Mouse (Mus musculus) CH12.LX (cell line): ENCODE results near the gene Wdr37. TPM values are rescaled to one million over a fixed set of nuclear protein-coding genes. Genes with fewer than 3 reads are reported as not detected.

Experiments
- DNase-seq: peaks from one replicate; pipeline ENCODE4 v3.0.0-alpha.2; 2013; ENCODE audit errors: extremely low read depth
- H3K27ac ChIP-seq: 2 replicates; pipeline ENCODE4 v1.5.1; 2012; ENCODE audit warnings: low read depth, mild to moderate bottlenecking, control low read depth, moderate library complexity; ENCODE audit not compliant: insufficient read depth
- H3K27me3 ChIP-seq: replicated peaks from 2 replicates; pipeline ENCODE3; 2012; ENCODE audit warnings: inconsistent platforms
- H3K36me3 ChIP-seq, 2 experiments: replicated peaks in 1 of 2; 2 replicates each; pipeline versions ENCODE3 to v1.6.1; 2012; ENCODE audit warnings: inconsistent platforms in 1 of 2, low read length in 1 of 2, mild to moderate bottlenecking in 1 of 2, mixed read lengths in 1 of 2, moderate library complexity in 1 of 2; ENCODE audit not compliant: control insufficient read depth in 1 of 2, insufficient read depth in 1 of 2
- H3K4me1 ChIP-seq, 2 experiments: 2 replicates each; pipeline ENCODE4 v1.6.1; 2012; ENCODE audit warnings: inconsistent platforms in 1 of 2, moderate library complexity in 1 of 2; ENCODE audit not compliant: insufficient read depth in 2 of 2, control insufficient read depth in 1 of 2
- H3K4me2 ChIP-seq: 2 replicates; pipeline ENCODE4 v1.6.1; 2012; ENCODE audit warnings: low read depth, mild to moderate bottlenecking, control low read depth; ENCODE audit not compliant: poor library complexity, insufficient read depth, severe bottlenecking
- H3K4me3 ChIP-seq, 3 experiments: fragments of 150-350 bp in 1 of 3; sonication (generic) in 1 of 3; replicated peaks in 1 of 3; 2 replicates each; pipeline versions ENCODE3 to v1.5.1; 2011 to 2012; ENCODE audit warnings: low read depth in 2 of 3, low read length in 2 of 3, mild to moderate bottlenecking in 2 of 3, moderate library complexity in 2 of 3, control low read depth in 1 of 3, improper control_type of control experiment in 1 of 3, inconsistent platforms in 1 of 3, mixed read lengths in 1 of 3; ENCODE audit not compliant: poor library complexity in 1 of 3
- H3K79me2 ChIP-seq: replicated peaks from 2 replicates; pipeline ENCODE4 v1.6.1; 2012; ENCODE audit warnings: mild to moderate bottlenecking, moderate library complexity; ENCODE audit not compliant: control insufficient read depth, poor library complexity, insufficient read depth, severe bottlenecking; ENCODE audit errors: extremely low read depth
- H3K9ac ChIP-seq: 2 replicates; pipeline ENCODE4 v1.6.1; 2012; ENCODE audit warnings: low read depth, mild to moderate bottlenecking, control low read depth, moderate library complexity; ENCODE audit not compliant: insufficient read depth
- H3K9me3 ChIP-seq: replicated peaks from 2 replicates; pipeline ENCODE3; 2012; ENCODE audit warnings: low read length, inconsistent platforms, mixed read lengths
- CHD1 ChIP-seq: IDR thresholded peaks from 2 replicates; pipeline ENCODE4 v1.6.1; 2012; ENCODE audit warnings: low read depth, low read length, improper control_type of control experiment, inconsistent platforms
- CHD2 ChIP-seq: IDR thresholded peaks from 2 replicates; pipeline ENCODE4 v1.6.1; 2011; ENCODE audit warnings: low read length, improper control_type of control experiment
- E2F4 ChIP-seq: IDR thresholded peaks from 2 replicates; pipeline ENCODE4 v1.6.1; 2011; ENCODE audit warnings: low read depth, low read length, improper control_type of control experiment; ENCODE audit not compliant: insufficient replicate concordance
- HCFC1 ChIP-seq: IDR thresholded peaks from 2 replicates; pipeline ENCODE4 v1.6.1; 2012; ENCODE audit warnings: low read depth, mild to moderate bottlenecking, inconsistent platforms, low read length, improper control_type of control experiment
- JUN ChIP-seq: IDR thresholded peaks from 2 replicates; pipeline ENCODE4 v1.6.1; 2011; ENCODE audit warnings: low read depth, mild to moderate bottlenecking, low read length, improper control_type of control experiment, moderate library complexity; ENCODE audit not compliant: insufficient read depth
- MAZ ChIP-seq: IDR thresholded peaks from 2 replicates; pipeline ENCODE4 v1.6.1; 2012; ENCODE audit warnings: low read depth, mild to moderate bottlenecking, inconsistent platforms, low read length, improper control_type of control experiment, moderate library complexity
- MEF2A ChIP-seq: IDR thresholded peaks from 2 replicates; pipeline ENCODE4 v1.6.1; 2014; ENCODE audit warnings: low read depth, mild to moderate bottlenecking, inconsistent platforms, low read length, improper control_type of control experiment, borderline replicate concordance
- MYC ChIP-seq: IDR thresholded peaks from 2 replicates; pipeline ENCODE4 v1.6.1; 2011; ENCODE audit warnings: low read depth, mild to moderate bottlenecking, improper control_type of control experiment, low read length
- NELFE ChIP-seq: IDR thresholded peaks from 2 replicates; pipeline ENCODE4 v1.6.1; 2011; ENCODE audit warnings: low read depth, low read length, improper control_type of control experiment
- PAX5 ChIP-seq: IDR thresholded peaks from 2 replicates; pipeline ENCODE4 v1.6.1; 2012; ENCODE audit warnings: low read length, inconsistent platforms, mixed read lengths
- POLR2A ChIP-seq: IDR thresholded peaks from 2 replicates; pipeline ENCODE4 v1.6.1; 2011; ENCODE audit warnings: low read depth, mild to moderate bottlenecking, improper control_type of control experiment, low read length
- POLR2AphosphoS2 ChIP-seq: IDR thresholded peaks from 2 replicates; pipeline ENCODE4 v1.6.1; 2011; ENCODE audit warnings: low read depth, low read length, improper control_type of control experiment
- SIN3A ChIP-seq: IDR thresholded peaks from 2 replicates; pipeline ENCODE4 v1.6.1; 2012; ENCODE audit warnings: low read length, improper control_type of control experiment, inconsistent platforms
- TCF12 ChIP-seq: IDR thresholded peaks from 2 replicates; pipeline ENCODE4 v1.6.1; 2014; ENCODE audit warnings: low read depth, mild to moderate bottlenecking, inconsistent platforms, low read length, improper control_type of control experiment
- UBTF ChIP-seq: IDR thresholded peaks from 2 replicates; pipeline ENCODE4 v1.6.1; 2012; ENCODE audit warnings: low read depth, mild to moderate bottlenecking, inconsistent platforms, low read length, improper control_type of control experiment, moderate library complexity
- USF1 ChIP-seq: IDR thresholded peaks from 2 replicates; pipeline ENCODE4 v1.6.1; 2014; ENCODE audit warnings: low read depth, mild to moderate bottlenecking, inconsistent platforms, low read length, improper control_type of control experiment
- USF2 ChIP-seq: conservative IDR thresholded peaks from 2 replicates; pipeline ENCODE4 v1.6.1; 2011; ENCODE audit warnings: low read depth, low read length, improper control_type of control experiment
- ZC3H11A ChIP-seq: IDR thresholded peaks from 2 replicates; pipeline ENCODE4 v1.6.1; 2012; ENCODE audit warnings: low read depth, mild to moderate bottlenecking, inconsistent platforms, low read length, improper control_type of control experiment
- ZKSCAN1 ChIP-seq: IDR thresholded peaks from 2 replicates; pipeline ENCODE4 v1.6.1; 2012; ENCODE audit warnings: low read depth, inconsistent platforms, low read length, improper control_type of control experiment, borderline replicate concordance
- ZMIZ1 ChIP-seq: IDR thresholded peaks from 2 replicates; pipeline ENCODE4 v1.6.1; 2012; ENCODE audit warnings: low read depth, mild to moderate bottlenecking, inconsistent platforms, low read length, improper control_type of control experiment
- dilution Hi-C: fragments of 300-500 bp; cut with MboI; formaldehyde crosslinking; loops from 2 replicates; pipeline ENCODE4 v1.14.3; 2020; ENCODE audit warnings: low sequenced_read_pairs; ENCODE audit not compliant: extremely low pct_unique_long_range_greater_than_20kb, extremely low pct_ligation_motif_present
- in situ Hi-C: fragments of 300-500 bp; cut with MboI; formaldehyde crosslinking; loops from 3 replicates; pipeline ENCODE4 v1.14.3; 2019; ENCODE audit warnings: low sequenced_read_pairs, low pct_ligation_motif_present, low pct_unique_long_range_greater_than_20kb, mixed read lengths
- polyA plus RNA-seq: library from polyadenylated mRNA; unstranded; fragments of >175 nt; gene quantifications from 2 replicates; pipeline ENCODE4 v1.2.1, GENCODE M21; 2012; ENCODE audit warnings: low read depth; ENCODE audit not compliant: insufficient read length
- total RNA-seq, 2 experiments: library from RNA; depleted of rRNA; stranded (reverse); fragments of 300-350 nt in 1 of 2; fragments of >200 nt in 1 of 2; gene quantifications; 2 replicates each; pipeline ENCODE4 v1.2.3; 2012 to 2014

Wdr37 gene
- total and polyA plus RNA-seq, 3 experiments = 11.8 to 24.2 (median 13.4) TPM

DNA sequence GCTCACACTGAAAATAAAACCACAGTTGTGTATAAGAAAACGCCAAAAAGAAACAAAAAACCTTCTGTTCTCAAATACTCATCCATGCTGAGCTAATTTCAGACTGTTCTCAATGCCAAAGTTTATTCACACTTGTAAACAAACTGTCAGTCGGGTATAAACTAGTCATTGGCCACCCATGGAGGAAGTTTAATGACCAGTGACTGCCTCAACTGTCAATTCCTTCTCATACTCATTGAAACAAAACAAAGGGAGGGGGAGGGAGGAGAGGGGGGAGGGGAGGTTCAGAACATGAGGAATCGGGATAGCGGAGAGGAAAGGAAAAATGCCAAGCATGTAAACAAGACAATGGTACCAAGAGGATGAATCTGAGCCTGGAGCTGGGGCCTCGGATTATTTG is 41.9 kb downstream of the Wdr37 start:
- TF ChIP-seq ZKSCAN1 (no peak), CHD1 (no peak), HCFC1 (no peak), MYC (no peak), ZMIZ1 (no peak), POLR2A (no peak), MEF2A (no peak), PAX5 (no peak)
- in situ Hi-C loops = no loop called here
- Histone ChIP-seq H3K4me1 (peaks cover 0 to 28% of the 10 kb centered on the region in 2 experiments; a peak in 3 of 4 replicates), H3K79me2 (peaks cover 6% of the 10 kb centered on the region; the same call in 1 of the 2 replicates), H3K4me3 (no peak overlapping the region), H3K36me3 (peaks cover 54 to 91% of the 10 kb centered on the region in 2 experiments), H3K9ac (no peak overlapping the region), H3K27me3 (no peaks in the 10 kb centered on the region), H3K9me3 (peaks cover 5% of the 10 kb centered on the region), H3K4me2 (no peak overlapping the region), H3K27ac (no peak overlapping the region)
- dilution Hi-C loops = no loop called here
- DNase-seq = no peak

DNA sequence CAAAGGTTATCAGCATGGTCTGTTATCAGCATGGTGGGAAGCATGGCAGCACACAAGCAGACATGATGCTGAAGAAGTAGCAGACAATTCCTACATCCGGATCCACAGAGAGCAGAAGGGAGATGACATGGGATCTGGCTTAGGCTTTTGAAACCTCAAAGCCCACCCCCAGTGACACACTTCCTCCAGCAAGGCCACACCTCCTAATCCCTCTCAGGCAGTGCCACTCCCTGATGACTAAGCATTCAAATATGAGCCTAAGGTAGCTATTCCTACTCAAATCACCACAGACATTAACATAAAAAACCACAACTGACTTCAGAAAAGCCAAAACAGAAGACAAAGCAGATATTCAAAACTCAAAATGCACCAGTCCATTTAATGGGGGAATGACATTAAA is 42.8 kb downstream of the Wdr37 start:
- H3K36me3 ChIP-seq = peaks cover 45 to 83% of the 10 kb centered on the region in 2 experiments
- H3K27me3 ChIP-seq = no peaks in the 10 kb centered on the region
- no peak overlapping the region for H3K27ac ChIP-seq
- peaks cover 6% of the 10 kb centered on the region; the same call in 1 of the 2 replicates for H3K79me2 ChIP-seq
- no peak overlapping the region for H3K9ac ChIP-seq
- no peak overlapping the region for H3K4me2 ChIP-seq
- TF ChIP-seq TCF12 (no peak), NELFE (no peak), JUN (no peak), POLR2A (no peak), ZKSCAN1 (no peak), PAX5 (no peak), UBTF (no peak), CHD1 (no peak), USF2 (no peak), POLR2AphosphoS2 (no peak), USF1 (no peak), ZC3H11A (no peak), MAZ (no peak), CHD2 (no peak), E2F4 (no peak), SIN3A (no peak), ZMIZ1 (no peak)
- TF ChIP-seq, all 38 proteins: peak for 0
- H3K4me1 ChIP-seq = peaks cover 0 to 28% of the 10 kb centered on the region in 2 experiments; a peak in 3 of 4 replicates
- dilution Hi-C loops (no loop called here), in situ Hi-C loops (no loop called here)
- no peak for DNase-seq
- H3K9me3 ChIP-seq = peaks cover 5% of the 10 kb centered on the region
- H3K4me3 ChIP-seq = no peak overlapping the region
